Mouse (Mus musculus) stomach, embryonic 14.5 days (tissue): ENCODE results near the gene Acot11. TPM values are rescaled to one million over a fixed set of nuclear protein-coding genes. Genes with fewer than 3 reads are reported as not detected.

Experiments used
- ATAC-seq: fragments of 200-750 bp; cut with Nextera tagmentation; 2 replicates; pipeline ENCODE4 v1.8.0; 2017; ENCODE audit warnings: low read depth, moderate TSS enrichment; ENCODE audit not compliant: insufficient number of reproducible peaks, insufficient read depth, low FRiP score
- H3K27ac ChIP-seq: fragments of 300-500 bp; sonication (generic); 2 replicates; pipeline ENCODE4 v1.5.1; 2014; ENCODE audit warnings: mild to moderate bottlenecking, low read length, moderate library complexity, mixed read lengths
- H3K27me3 ChIP-seq: fragments of 300-500 bp; sonication (generic); 2 replicates; pipeline ENCODE4 v1.6.1; 2014; ENCODE audit warnings: low read length, control low read depth, mixed read lengths; ENCODE audit not compliant: control insufficient read depth, insufficient read depth
- H3K36me3 ChIP-seq: fragments of 300-500 bp; sonication (generic); 2 replicates; pipeline ENCODE4 v1.6.1; 2014; ENCODE audit warnings: mild to moderate bottlenecking, control low read depth, low read length, moderate library complexity, mixed read lengths; ENCODE audit not compliant: control insufficient read depth, insufficient read depth
- H3K4me1 ChIP-seq: fragments of 300-500 bp; sonication (generic); 2 replicates; pipeline ENCODE4 v1.6.1; 2014; ENCODE audit warnings: low read length, control low read depth, mixed read lengths; ENCODE audit not compliant: control insufficient read depth, insufficient read depth
- H3K4me2 ChIP-seq: fragments of 300-500 bp; sonication (generic); replicated peaks from 2 replicates; pipeline ENCODE4 v1.6.1; 2014; ENCODE audit warnings: low read depth, low read length, control low read depth
- H3K4me3 ChIP-seq: fragments of 300-500 bp; sonication (generic); 2 replicates; pipeline ENCODE4 v1.5.1; 2014; ENCODE audit warnings: low read depth, low read length, control low read depth
- H3K9ac ChIP-seq: fragments of 300-500 bp; sonication (generic); replicated peaks from 2 replicates; pipeline ENCODE4 v1.6.1; 2014; ENCODE audit warnings: low read depth, mild to moderate bottlenecking, control low read depth, low read length, moderate library complexity, mixed read lengths
- H3K9me3 ChIP-seq: fragments of 300-500 bp; sonication (generic); 2 replicates; pipeline ENCODE4 v1.6.1; 2016; ENCODE audit warnings: low read depth, low read length, control low read depth; ENCODE audit not compliant: control insufficient read depth
- WGBS: fragments of 180-500 bp; shearing (Covaris S2); extraction: QIAGEN DNeasy Blood & Tissue Kit; methylation state at CpG from one replicate; pipeline ENCODE4 v1.1.7; 2014; 5-methylcytosine and 5-hydroxymethylcytosine counted together
- polyA plus RNA-seq: library from polyadenylated mRNA; unstranded; fragments of >200 nt; fragmentation: Nextera tagmentation; extraction: Ambion mirVana; gene quantifications from 2 replicates; pipeline ENCODE4 v1.2.1, GENCODE M21; 2014

Gene Acot11
- polyA plus RNA-seq, 1 experiment from 2014 or later = 3.7 TPM

DNA sequence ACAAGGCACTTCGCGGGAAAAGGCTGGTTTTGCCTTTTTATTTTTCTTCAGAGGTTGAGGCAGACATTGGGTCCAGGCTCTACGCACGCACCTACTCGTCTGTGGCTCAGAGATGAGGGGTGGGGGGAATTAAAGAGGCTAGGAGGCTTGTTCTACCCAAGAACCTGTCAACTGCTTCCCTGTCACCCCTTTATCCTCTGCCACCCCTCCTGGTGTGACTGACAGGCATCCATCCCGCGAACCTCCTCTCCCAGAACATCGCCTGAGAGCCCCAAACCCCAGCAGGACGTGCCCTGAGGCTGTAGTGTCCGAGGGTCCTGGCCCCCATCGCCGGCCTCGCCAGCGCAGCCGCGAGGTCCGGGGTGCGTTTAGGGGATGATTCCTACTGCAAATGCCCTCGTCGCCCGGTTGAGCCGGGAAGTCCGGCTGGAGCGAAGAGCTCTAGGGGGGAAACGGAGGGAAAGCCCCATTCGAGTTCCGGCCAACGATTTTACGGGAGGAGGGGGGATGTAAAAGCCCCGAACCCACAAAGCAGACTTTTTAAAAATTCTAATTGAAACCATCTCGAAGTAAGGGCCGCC, 34.5 kb upstream of the Acot11 start:
- under 1% methylated on average over 32 of the region's 32 CpGs for WGBS
- ATAC-seq = peak; percentile 25
- no peaks in the 10 kb centered on the region for H3K9me3 ChIP-seq
- H3K27ac ChIP-seq = peak overlapping the region; percentile 99
- peak overlapping the region; percentile 74 for H3K9ac ChIP-seq
- no peaks in the 10 kb centered on the region for H3K36me3 ChIP-seq
- H3K4me1 ChIP-seq = peaks cover 41% of the 10 kb centered on the region
- H3K4me3 ChIP-seq = peak overlapping the region; percentile 59
- peak overlapping the region; percentile 99 for H3K4me2 ChIP-seq
- H3K27me3 ChIP-seq = no peaks in the 10 kb centered on the region

DNA sequence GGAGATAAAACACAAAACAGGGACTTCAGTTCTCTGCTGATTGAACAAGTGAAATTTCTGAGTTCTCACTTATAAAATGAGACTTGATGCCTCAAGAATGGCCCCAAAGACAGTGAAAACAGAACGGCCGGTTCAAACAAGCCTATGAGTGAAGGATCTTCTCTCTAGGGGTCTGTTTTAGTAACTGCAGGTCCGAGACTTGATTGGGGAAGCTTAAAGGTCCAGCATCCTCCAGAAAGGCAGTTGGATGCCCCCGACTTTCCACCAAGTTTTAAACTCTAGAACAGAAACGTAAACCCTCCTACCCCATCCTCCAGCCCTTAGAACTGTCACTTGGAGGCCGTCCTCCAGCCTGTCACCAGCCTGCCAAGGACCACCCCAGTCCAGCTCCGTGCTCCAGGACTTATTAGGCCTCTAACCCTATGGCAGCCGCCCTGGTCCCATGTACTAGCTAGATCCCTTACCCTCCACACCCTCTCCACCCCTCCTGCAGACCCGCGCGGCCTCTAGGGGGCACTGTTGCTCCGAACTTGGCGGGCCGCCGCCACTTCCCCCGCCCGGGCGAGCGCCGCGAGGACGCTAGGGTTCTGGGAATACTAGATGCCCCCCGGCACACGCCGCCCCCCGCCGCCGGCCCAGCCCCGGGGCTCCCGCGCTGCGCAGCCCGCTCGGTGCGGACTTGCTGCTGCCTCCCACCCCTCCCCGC, 33.9 kb upstream of the Acot11 start:
- H3K4me3 ChIP-seq = peak overlapping the region; percentile 59
- WGBS = 3% methylated on average over 36 of the region's 36 CpGs
- H3K9ac ChIP-seq = peak overlapping the region; percentile 74
- ATAC-seq = peak; percentile 86
- peak overlapping the region; percentile 99 for H3K27ac ChIP-seq
- H3K4me2 ChIP-seq = peak overlapping the region; percentile 99
- no peaks in the 10 kb centered on the region for H3K36me3 ChIP-seq
- H3K9me3 ChIP-seq = no peaks in the 10 kb centered on the region
- peaks cover 41% of the 10 kb centered on the region for H3K4me1 ChIP-seq
- H3K27me3 ChIP-seq = no peaks in the 10 kb centered on the region

DNA sequence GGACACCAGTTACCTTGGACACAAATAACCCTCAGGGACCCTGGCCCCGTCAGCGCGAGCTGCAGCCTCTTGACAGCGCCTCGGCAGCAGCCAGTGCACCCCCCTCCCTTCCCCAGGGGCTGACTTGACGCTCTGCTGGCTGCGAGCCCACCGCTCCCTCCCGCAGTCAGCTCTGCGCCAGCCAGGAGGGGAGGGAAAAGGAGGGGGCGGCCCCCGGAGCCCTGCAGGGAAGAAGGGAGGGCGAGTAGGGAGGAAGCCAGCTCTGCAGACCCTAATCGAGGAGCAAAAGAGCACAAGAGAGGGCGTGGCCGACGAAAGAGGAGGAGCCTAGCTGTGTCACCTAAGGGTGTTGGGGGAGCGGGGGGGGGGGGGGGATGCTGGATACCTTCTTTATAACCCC, 33.2 kb upstream of the Acot11 start:
- peak; percentile 38 for ATAC-seq
- no peak overlapping the region; the same call in 1 of the 2 replicates for H3K9ac ChIP-seq
- H3K27me3 ChIP-seq = no peaks in the 10 kb centered on the region
- peaks cover 38% of the 10 kb centered on the region for H3K4me1 ChIP-seq
- under 1% methylated on average over 18 of the region's 18 CpGs for WGBS
- no peaks in the 10 kb centered on the region for H3K36me3 ChIP-seq
- H3K4me2 ChIP-seq = peak overlapping the region; percentile 54
- no peaks in the 10 kb centered on the region for H3K9me3 ChIP-seq
- H3K27ac ChIP-seq = peak overlapping the region; percentile 99; the same call in 1 of the 2 replicates
- H3K4me3 ChIP-seq = peak overlapping the region; percentile 15; the same call in 1 of the 2 replicates

DNA sequence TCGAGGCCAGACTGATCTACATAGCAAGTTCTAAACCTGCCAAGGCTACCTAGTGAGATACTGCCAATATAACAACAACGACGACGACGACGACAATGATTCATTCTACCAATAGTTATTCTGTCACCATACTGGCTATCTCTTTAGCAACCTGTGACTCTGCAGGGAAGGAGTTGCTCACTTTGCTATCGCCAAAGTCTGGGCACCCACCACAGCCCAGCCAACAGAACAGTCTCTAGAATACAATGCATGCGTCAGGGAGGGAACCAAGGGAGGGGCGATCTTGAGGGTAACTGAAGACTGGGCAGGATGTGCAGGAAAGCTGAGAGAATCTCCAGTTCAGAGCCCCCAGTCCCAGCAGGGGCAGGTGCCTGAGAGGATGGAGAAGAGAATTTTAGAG, 32.6 kb upstream of the Acot11 start:
- Histone ChIP-seq H3K4me1 (peaks cover 34% of the 10 kb centered on the region), H3K9me3 (no peaks in the 10 kb centered on the region), H3K4me3 (peak overlapping the region; percentile 15; the same call in 1 of the 2 replicates), H3K36me3 (no peaks in the 10 kb centered on the region), H3K9ac (no peak overlapping the region; the same call in 1 of the 2 replicates), H3K27ac (no peak overlapping the region), H3K27me3 (no peaks in the 10 kb centered on the region), H3K4me2 (peak overlapping the region; percentile 54)
- WGBS = 8% methylated on average over 9 of the region's 9 CpGs
- ATAC-seq = no peak

DNA sequence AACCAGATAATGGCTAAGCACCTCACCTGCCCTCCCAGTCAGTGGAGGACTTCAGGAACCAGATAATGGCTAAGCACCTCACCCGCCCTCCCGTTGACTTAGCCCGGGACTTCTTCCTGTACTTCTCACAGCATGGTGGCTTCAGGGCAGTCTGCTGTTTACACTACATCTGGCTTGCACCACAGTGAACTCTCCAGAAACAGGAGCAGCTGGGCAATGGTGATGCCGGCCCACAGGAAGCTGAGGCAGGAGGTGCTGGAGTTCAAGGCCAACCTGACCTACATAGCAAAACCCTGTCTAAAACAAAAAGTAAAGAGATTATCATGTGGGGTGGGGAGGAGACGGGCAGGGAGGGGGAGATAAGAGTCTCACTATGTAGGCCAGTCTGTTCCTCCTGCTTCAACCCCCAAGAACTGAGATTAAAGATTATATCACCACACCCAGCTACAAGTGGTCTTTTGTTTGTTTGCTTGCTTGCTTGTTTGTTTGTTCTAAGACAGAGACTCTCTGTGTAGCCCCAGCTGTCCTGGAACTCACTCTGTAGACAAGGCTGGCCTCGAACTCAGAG, 25.8 kb upstream of the Acot11 start:
- H3K9me3 ChIP-seq = no peaks in the 10 kb centered on the region
- ATAC-seq = no peak
- WGBS = 62% methylated on average over 6 of the region's 6 CpGs
- no peaks in the 10 kb centered on the region for H3K36me3 ChIP-seq
- no peak overlapping the region for H3K4me2 ChIP-seq
- no peak overlapping the region for H3K27ac ChIP-seq
- no peak overlapping the region for H3K4me3 ChIP-seq
- H3K27me3 ChIP-seq = no peaks in the 10 kb centered on the region
- H3K9ac ChIP-seq = no peak overlapping the region
- H3K4me1 ChIP-seq = peaks cover 13% of the 10 kb centered on the region; the same call in 1 of the 2 replicates

DNA sequence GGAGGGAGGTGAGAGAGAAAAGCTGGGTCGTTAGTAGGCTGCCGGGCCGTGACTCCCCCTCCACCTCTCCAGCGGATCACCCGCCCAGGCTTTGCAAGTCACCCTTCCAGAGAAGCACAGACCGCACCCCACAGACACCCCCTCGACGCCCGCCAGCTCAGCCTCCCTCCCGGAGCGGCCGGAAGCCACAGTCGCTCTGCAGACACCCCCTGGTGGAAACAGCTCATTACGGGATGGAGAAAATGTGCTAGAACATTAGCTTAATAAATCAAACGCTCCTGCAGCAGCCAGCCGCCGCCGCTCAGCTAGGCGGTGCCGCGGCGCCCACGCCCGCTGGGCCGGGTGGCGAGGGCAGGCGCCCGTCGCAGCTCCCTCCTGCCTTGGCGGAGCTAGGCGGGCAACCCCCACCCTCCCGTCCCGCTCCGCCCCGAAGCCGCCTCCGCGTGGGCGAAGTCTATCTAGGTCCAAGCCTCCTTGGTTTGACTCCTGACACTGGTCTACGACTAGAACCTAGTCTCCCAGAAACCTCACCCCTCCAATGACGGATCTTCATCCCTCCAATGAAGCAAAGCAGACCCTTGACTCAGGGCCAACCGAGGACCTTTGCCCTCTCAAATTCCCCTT, 23.1 kb upstream of the Acot11 start:
- under 1% methylated on average over 41 of the region's 42 CpGs for WGBS
- Histone ChIP-seq H3K4me3 (peak overlapping the region; percentile 29), H3K27me3 (no peaks in the 10 kb centered on the region), H3K9ac (no peak overlapping the region), H3K4me2 (peak overlapping the region; percentile 75), H3K27ac (peak overlapping the region; percentile 41; the same call in 1 of the 2 replicates), H3K9me3 (no peaks in the 10 kb centered on the region), H3K4me1 (peaks cover 13% of the 10 kb centered on the region; the same call in 1 of the 2 replicates), H3K36me3 (no peaks in the 10 kb centered on the region)
- peak; percentile 80 for ATAC-seq

DNA sequence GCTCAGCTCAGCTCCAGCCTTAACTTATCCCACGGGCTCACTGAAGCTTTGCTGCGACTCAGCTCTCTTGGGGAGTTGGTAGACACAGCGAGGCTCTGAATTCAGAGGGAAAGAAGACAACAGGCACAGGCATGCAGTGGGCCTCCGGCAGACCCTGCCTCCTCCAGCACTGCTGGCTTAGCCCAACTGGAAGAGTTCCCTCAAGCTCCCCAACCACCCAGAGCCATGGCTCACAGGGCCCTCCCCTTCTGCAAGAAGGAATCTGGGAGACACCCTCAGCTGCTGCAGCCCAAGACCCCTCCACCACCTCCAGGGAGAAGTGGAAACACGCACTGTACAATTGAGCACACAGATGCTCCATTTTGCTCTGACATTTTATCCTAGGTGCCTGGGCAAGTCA, 20.4 kb upstream of the Acot11 start:
- Histone ChIP-seq H3K36me3 (no peaks in the 10 kb centered on the region), H3K9ac (no peak overlapping the region), H3K4me2 (no peak overlapping the region), H3K27ac (no peak overlapping the region), H3K4me1 (peaks cover 13% of the 10 kb centered on the region; the same call in 1 of the 2 replicates), H3K27me3 (no peaks in the 10 kb centered on the region), H3K4me3 (no peak overlapping the region), H3K9me3 (no peaks in the 10 kb centered on the region)
- no peak for ATAC-seq
- 48% methylated on average over 5 of the region's 5 CpGs for WGBS

DNA sequence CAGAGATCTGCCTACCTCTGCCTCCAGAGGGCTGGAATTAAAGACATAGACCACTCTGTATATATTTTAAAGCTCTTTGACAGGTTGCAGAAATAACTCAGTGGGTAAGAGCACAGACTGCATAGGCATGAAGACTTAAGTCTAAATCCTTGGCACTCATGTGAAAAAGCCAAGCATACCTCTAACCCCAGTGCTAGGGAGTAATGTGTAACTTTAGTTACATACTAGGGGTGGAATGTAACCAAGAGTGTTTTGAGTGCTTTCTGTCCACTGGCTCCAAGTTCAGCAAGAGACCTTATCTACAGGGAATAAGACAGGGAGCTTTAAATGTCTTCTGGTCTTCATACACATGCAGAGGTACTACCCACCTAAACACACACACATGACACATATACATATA, 14.6 kb upstream of the Acot11 start:
- no peak overlapping the region for H3K4me2 ChIP-seq
- no peak overlapping the region for H3K27ac ChIP-seq
- no peaks in the 10 kb centered on the region for H3K4me1 ChIP-seq
- ATAC-seq = no peak
- no peaks in the 10 kb centered on the region for H3K27me3 ChIP-seq
- no peaks in the 10 kb centered on the region for H3K9me3 ChIP-seq
- H3K36me3 ChIP-seq = no peaks in the 10 kb centered on the region
- H3K9ac ChIP-seq = no peak overlapping the region
- no peak overlapping the region for H3K4me3 ChIP-seq
